In the genomic region with DNA sequence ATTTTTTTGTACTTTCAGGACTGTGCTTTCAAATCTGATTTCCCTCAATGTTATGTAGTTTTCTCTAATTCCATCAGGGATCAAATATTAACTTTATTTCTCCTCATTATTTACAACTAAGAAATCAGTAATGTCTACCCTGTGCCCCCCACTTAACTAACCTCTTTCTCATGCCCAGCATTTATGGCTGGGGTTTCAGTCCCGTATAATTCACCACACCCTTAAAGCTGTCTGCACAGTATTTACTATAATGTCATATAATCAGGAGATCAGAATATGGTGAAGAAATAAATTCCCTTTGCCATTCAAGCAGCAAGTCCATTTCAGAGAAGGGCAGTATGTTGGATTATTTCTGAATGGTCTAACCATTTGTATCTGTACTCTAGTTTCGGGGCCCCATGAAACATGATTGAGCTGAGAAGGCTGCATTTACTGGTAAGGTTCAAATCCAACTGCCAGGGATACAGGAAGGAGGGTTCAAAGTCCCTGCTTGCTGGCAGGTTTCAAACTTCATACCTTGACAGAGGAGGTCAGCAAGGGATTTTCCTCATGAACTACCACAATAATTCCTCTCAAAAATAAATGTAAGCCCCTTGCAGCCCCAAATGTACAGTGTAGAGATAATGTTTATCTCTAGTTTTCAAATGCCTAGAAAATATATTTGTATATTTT, we compare ENCODE assay signal across 22 mouse cellular contexts. TPM values are rescaled to one million over a fixed set of nuclear protein-coding genes. Genes with fewer than 3 reads are reported as not detected.
"Had no signal": no experiment of that assay in that cellular context is flagged by ENCODE, and none has a peak within 500 bp of the region (broad histone marks: within the 10 kb centered on the region; RNA-seq: fewer than 3 reads in every experiment).

No protein-coding gene starts in this region.

- H3K4me2 ChIP-seq: limb, embryonic 12.5 days; limb, embryonic 15.5 days; liver, embryonic 13.5 days; lung, embryonic 14.5 days; midbrain, embryonic 12.5 days; midbrain, embryonic 15.5 days; neural tube, embryonic 12.5 days; neural tube, embryonic 15.5 days had no signal

- H3K27ac ChIP-seq: kidney, postnatal 0 days; limb, embryonic 12.5 days; limb, embryonic 15.5 days; liver, embryonic 13.5 days; macrophage; midbrain, embryonic 12.5 days; midbrain, embryonic 15.5 days; neural tube, embryonic 12.5 days; neural tube, embryonic 15.5 days; stomach, postnatal 0 days had no signal

- H3K4me1 ChIP-seq: limb, embryonic 12.5 days; limb, embryonic 15.5 days; liver, embryonic 13.5 days; midbrain, embryonic 12.5 days; midbrain, embryonic 15.5 days; neural tube, embryonic 12.5 days had no signal

- H3K9me3 ChIP-seq: limb, embryonic 12.5 days; limb, embryonic 15.5 days; liver, embryonic 13.5 days; midbrain, embryonic 12.5 days; midbrain, embryonic 15.5 days; neural tube, embryonic 12.5 days; neural tube, embryonic 15.5 days had no signal

- H3K4me3 ChIP-seq: limb, embryonic 12.5 days; limb, embryonic 15.5 days; liver, embryonic 13.5 days; midbrain, embryonic 12.5 days; midbrain, embryonic 15.5 days; neural tube, embryonic 12.5 days; neural tube, embryonic 15.5 days had no signal

- H3K27me3 ChIP-seq: limb, embryonic 12.5 days; limb, embryonic 15.5 days; liver, embryonic 13.5 days; midbrain, embryonic 12.5 days; midbrain, embryonic 15.5 days; neural tube, embryonic 12.5 days; neural tube, embryonic 15.5 days had no signal

- DNase-seq: kidney, adult 18-20 months; left cerebral cortex, postnatal 4 days; liver, embryonic 13.5 days; lung, embryonic 14.5 days; right cerebral cortex, adult 18-20 months; right cerebral cortex, postnatal 14 days; right cerebral cortex, postnatal 4 days; thymus, adult 2 months; thymus, postnatal 14 days; thymus, postnatal 4 days had no signal

- H3K36me3 ChIP-seq: limb, embryonic 12.5 days; limb, embryonic 15.5 days; liver, embryonic 13.5 days; midbrain, embryonic 12.5 days; midbrain, embryonic 15.5 days; neural tube, embryonic 12.5 days; neural tube, embryonic 15.5 days had no signal

- ATAC-seq: lung, postnatal 0 days; midbrain, embryonic 15.5 days had no signal

- H3K9ac ChIP-seq: limb, embryonic 12.5 days; limb, embryonic 15.5 days; liver, embryonic 13.5 days; lung, embryonic 14.5 days; midbrain, embryonic 12.5 days; midbrain, embryonic 15.5 days; neural tube, embryonic 12.5 days; neural tube, embryonic 15.5 days had no signal

RNA-seq across cellular contexts. Expression of a gene that starts 41.6 kb away (rescaled TPM):
- total RNA-seq: layer of hippocampus, postnatal 10 days; left cerebral cortex, postnatal 14 days had no signal
